Mouse (Mus musculus): Measurements from ENCODE around the gene Nfkb2.

- no peak for TF ChIP-seq CTCF (IDR thresholded peaks at IDR 0.05; ENCODE audit: insufficient read depth, low read depth, low read length)
- peak; percentile 31; the same call in 1 of the 2 replicates for TF ChIP-seq POLR2A (IDR thresholded peaks at IDR 0.05; ENCODE audit: insufficient read depth, low read depth, low read length)
Observed at GRCm38 (mm10) chr19:46338331-46338936, 34.3 kb downstream of the Nfkb2 start, which contains the start of gene Cuedc2.

Data from olfactory bulb, adult 2 months (tissue).